Mouse (Mus musculus) bone marrow, adult 2 months (tissue): ENCODE measurements around the gene Ilf2. TPM values are rescaled to one million over a fixed set of nuclear protein-coding genes. Genes with fewer than 3 reads are reported as not detected.
A peak's percentile ranks its signal among the peaks of the same experiment; 100 is the strongest.

Source experiments
- H3K27ac ChIP-seq: fragments of 200-500 bp; 2 replicates; pipeline ENCODE4 v1.5.1; 2012; ENCODE audit warnings: low read depth, mild to moderate bottlenecking, control low read depth, inconsistent platforms, low read length; ENCODE audit not compliant: control insufficient read depth, poor library complexity, insufficient read depth
- H3K4me1 ChIP-seq: fragments of 200-500 bp; 2 replicates; pipeline ENCODE4 v1.6.1; 2011; ENCODE audit warnings: low read length; ENCODE audit not compliant: control insufficient read depth, insufficient read depth
- H3K4me3 ChIP-seq: fragments of 200-500 bp; replicated peaks from 2 replicates; pipeline ENCODE3; 2011; ENCODE audit warnings: mild to moderate bottlenecking, low read depth, low read length, control low read depth; ENCODE audit not compliant: control insufficient read depth
- CTCF ChIP-seq: fragments of 200-500 bp; IDR thresholded peaks from 2 replicates; pipeline ENCODE4 v1.5.1; 2011; ENCODE audit warnings: low read length, control low read depth; ENCODE audit not compliant: control insufficient read depth, insufficient read depth
- POLR2A ChIP-seq: fragments of 200-500 bp; IDR thresholded peaks from 2 replicates; pipeline ENCODE4 v1.6.1; 2011; ENCODE audit warnings: low read depth, mild to moderate bottlenecking, control low read depth, low read length, borderline replicate concordance; ENCODE audit not compliant: control insufficient read depth
- WGBS: fragments of 180-500 bp; shearing (Covaris S2); methylation state at CpG from one replicate; pipeline ENCODE4 v1.1.7; 2018; 5-methylcytosine and 5-hydroxymethylcytosine counted together
- polyA plus RNA-seq: library from polyadenylated mRNA; stranded (reverse); fragments of >200 nt; gene quantifications from 2 replicates; pipeline ENCODE4 v1.2.4, GENCODE M21; 2011; ENCODE audit warnings: low replicate concordance; ENCODE audit not compliant: missing spikeins, insufficient read depth, insufficient read length

The Ilf2 gene
- polyA plus RNA-seq, 1 experiment = 110 TPM

GRCm38 (mm10) chr3:90450874-90451273, 25.1 kb upstream of the Ilf2 start:
- no peak overlapping the region for H3K27ac ChIP-seq
- no peak for TF ChIP-seq POLR2A
- TF ChIP-seq CTCF = no peak
- H3K4me1 ChIP-seq = no peaks in the 10 kb centered on the region
- 44% methylated on average over 12 of the region's 12 CpGs for WGBS
- H3K4me3 ChIP-seq = no peak overlapping the region

GRCm38 (mm10) chr3:90451396-90452095, 24.4 kb upstream of the Ilf2 start:
- WGBS = 53% methylated on average over 10 of the region's 10 CpGs
- no peak overlapping the region for H3K27ac ChIP-seq
- H3K4me3 ChIP-seq = no peak overlapping the region
- no peaks in the 10 kb centered on the region for H3K4me1 ChIP-seq
- TF ChIP-seq POLR2A (no peak), CTCF (no peak)

GRCm38 (mm10) chr3:90454931-90455330, 21.0 kb upstream of the Ilf2 start:
- 92% methylated on average over 14 of the region's 14 CpGs for WGBS

GRCm38 (mm10) chr3:90459727-90460126, 16.2 kb upstream of the Ilf2 start:
- no peaks in the 10 kb centered on the region for H3K4me1 ChIP-seq
- TF ChIP-seq CTCF = no peak
- no peak for TF ChIP-seq POLR2A
- WGBS = 85% methylated on average over 9 of the region's 9 CpGs
- no peak overlapping the region for H3K4me3 ChIP-seq
- no peak overlapping the region for H3K27ac ChIP-seq

More at GRCm38 (mm10) chr3:90454931-90455330, 21.0 kb upstream of the Ilf2 start:
- Histone ChIP-seq H3K27ac (no peak overlapping the region), H3K4me1 (no peaks in the 10 kb centered on the region), H3K4me3 (no peak overlapping the region)
- TF ChIP-seq POLR2A = no peak
- no peak for TF ChIP-seq CTCF

DNA sequence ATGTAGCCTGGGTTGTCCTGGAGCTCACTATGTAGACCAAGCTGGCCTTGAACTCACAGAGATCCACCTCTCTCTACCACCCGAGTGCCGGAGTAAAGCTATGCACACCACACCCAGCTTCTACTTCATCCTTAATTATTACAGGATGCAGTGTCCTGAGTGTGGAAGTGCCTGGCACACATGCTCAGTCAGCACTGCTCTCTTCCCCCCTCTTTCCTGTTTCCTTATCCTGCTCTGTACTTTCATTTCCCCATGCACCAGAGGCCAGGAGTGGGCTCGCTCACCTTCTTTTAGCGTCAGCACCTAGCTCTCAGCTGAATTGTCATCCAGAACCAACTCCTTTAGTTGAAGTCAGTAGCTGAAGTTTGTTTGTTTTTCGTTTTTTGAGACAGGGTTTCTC, 15.6 kb upstream of the Ilf2 start:
- Histone ChIP-seq H3K27ac (no peak overlapping the region), H3K4me3 (no peak overlapping the region), H3K4me1 (no peaks in the 10 kb centered on the region)
- TF ChIP-seq CTCF (no peak), POLR2A (no peak)
- WGBS = 67% methylated on average over 5 of the region's 5 CpGs

GRCm38 (mm10) chr3:90461935-90462334, 14.0 kb upstream of the Ilf2 start:
- Histone ChIP-seq H3K4me3 (no peak overlapping the region), H3K27ac (no peak overlapping the region), H3K4me1 (no peaks in the 10 kb centered on the region)
- 85% methylated on average over 3 of the region's 3 CpGs for WGBS
- TF ChIP-seq POLR2A (no peak), CTCF (no peak)

GRCm38 (mm10) chr3:90462579-90462978, 13.3 kb upstream of the Ilf2 start:
- no peak for TF ChIP-seq CTCF
- no peak for TF ChIP-seq POLR2A
- no peak overlapping the region for H3K4me3 ChIP-seq
- whole genome bisulfite sequencing = 62% methylated on average over 7 of the region's 7 CpGs
- H3K4me1 ChIP-seq = no peaks in the 10 kb centered on the region
- no peak overlapping the region for H3K27ac ChIP-seq

DNA sequence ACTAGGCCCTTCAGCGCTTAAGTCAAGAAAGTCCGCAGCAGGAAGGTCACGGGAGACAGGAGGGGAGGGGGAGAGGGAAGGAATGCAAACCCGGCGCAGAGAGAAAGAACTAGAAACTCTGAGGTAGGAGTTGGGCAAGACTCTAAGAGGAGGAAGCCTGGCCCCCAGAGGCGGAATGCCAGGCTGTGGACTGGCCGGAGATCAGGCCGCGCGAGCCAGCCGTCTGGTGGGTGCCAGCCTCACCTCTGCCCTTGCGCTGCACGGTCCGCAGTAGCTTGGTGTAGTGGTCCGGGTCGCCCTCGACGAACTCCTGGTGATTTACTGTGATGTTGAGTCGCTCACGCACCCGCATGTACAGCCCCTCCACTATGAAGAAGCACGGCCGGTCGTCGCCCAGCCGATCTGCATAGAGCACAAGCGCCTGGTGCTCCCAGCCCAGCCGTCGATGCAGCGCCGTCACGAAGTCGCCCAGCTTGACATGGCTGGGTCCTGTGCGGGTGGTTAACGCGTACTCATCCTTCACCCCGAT, 11.3 kb upstream of the Ilf2 start:
- H3K4me3 ChIP-seq = peak overlapping the region; percentile 5
- H3K27ac ChIP-seq = no peak overlapping the region; the same call in 1 of the 2 replicates
- TF ChIP-seq POLR2A = no peak
- TF ChIP-seq CTCF = no peak
- H3K4me1 ChIP-seq = no peaks in the 10 kb centered on the region
- 17% methylated on average over 37 of the region's 37 CpGs for WGBS
